Mouse (Mus musculus): ENCODE data around the gene Shank3. TPM values are rescaled to one million over a fixed set of nuclear protein-coding genes. Genes with fewer than 3 reads are reported as not detected.

The Shank3 gene
- 0.37 TPM in 1 of 2 replicates, not detected in the other for total RNA-seq (2017)

- no peak for ATAC-seq (ENCODE audit: extremely low read depth, insufficient number of reproducible peaks, low FRiP score, poor library complexity, severe bottlenecking)
Observed at GRCm38 (mm10) chr15:89498961-89499688, at the start of gene Shank3. TSS of gene Shank3 (plus strand) at chr15:89499623.

- ATAC-seq (ENCODE audit: extremely low read depth, insufficient number of reproducible peaks, low FRiP score, poor library complexity, severe bottlenecking) = no peak
Observed at GRCm38 (mm10) chr15:89452906-89453864, 46.2 kb upstream of the Shank3 start.

- no peak for ATAC-seq (ENCODE audit: extremely low read depth, insufficient number of reproducible peaks, low FRiP score, poor library complexity, severe bottlenecking)
Observed at GRCm38 (mm10) chr15:89453865-89454478, 45.5 kb upstream of the Shank3 start, which contains the start of gene Mapk8ip2. TSS of gene Mapk8ip2 (plus strand) at chr15:89453913.

GRCm38 (mm10) chr15:89454857-89455256 is 44.6 kb upstream of the Shank3 start:
- no peak for ATAC-seq (ENCODE audit: extremely low read depth, insufficient number of reproducible peaks, low FRiP score, poor library complexity, severe bottlenecking)

- no peak for ATAC-seq (ENCODE audit: extremely low read depth, insufficient number of reproducible peaks, low FRiP score, poor library complexity, severe bottlenecking)
Observed at GRCm38 (mm10) chr15:89455642-89456041, 43.8 kb upstream of the Shank3 start.

GRCm38 (mm10) chr15:89458942-89459341 is 40.5 kb upstream of the Shank3 start:
- ATAC-seq (ENCODE audit: extremely low read depth, insufficient number of reproducible peaks, low FRiP score, poor library complexity, severe bottlenecking) = peak; percentile 59; the same call in 1 of the 2 replicates

GRCm38 (mm10) chr15:89459821-89460220 is 39.6 kb upstream of the Shank3 start:
- no peak for ATAC-seq (ENCODE audit: extremely low read depth, insufficient number of reproducible peaks, low FRiP score, poor library complexity, severe bottlenecking)

- no peak for ATAC-seq (ENCODE audit: extremely low read depth, insufficient number of reproducible peaks, low FRiP score, poor library complexity, severe bottlenecking)
Observed at GRCm38 (mm10) chr15:89460298-89460697, 39.1 kb upstream of the Shank3 start.

GRCm38 (mm10) chr15:89461321-89461720 is 38.1 kb upstream of the Shank3 start:
- ATAC-seq (ENCODE audit: extremely low read depth, insufficient number of reproducible peaks, low FRiP score, poor library complexity, severe bottlenecking) = no peak

GRCm38 (mm10) chr15:89462176-89462575 is 37.2 kb upstream of the Shank3 start:
- ATAC-seq (ENCODE audit: extremely low read depth, insufficient number of reproducible peaks, low FRiP score, poor library complexity, severe bottlenecking) = no peak

- ATAC-seq (ENCODE audit: extremely low read depth, insufficient number of reproducible peaks, low FRiP score, poor library complexity, severe bottlenecking) = no peak
Observed at GRCm38 (mm10) chr15:89463334-89464235, 35.8 kb upstream of the Shank3 start.

- no peak for ATAC-seq (ENCODE audit: extremely low read depth, insufficient number of reproducible peaks, low FRiP score, poor library complexity, severe bottlenecking)
Observed at GRCm38 (mm10) chr15:89465052-89465451, 34.4 kb upstream of the Shank3 start.

- ATAC-seq (ENCODE audit: extremely low read depth, insufficient number of reproducible peaks, low FRiP score, poor library complexity, severe bottlenecking) = no peak
Observed at GRCm38 (mm10) chr15:89468577-89468976, 30.8 kb upstream of the Shank3 start.

GRCm38 (mm10) chr15:89471476-89471875 is 27.9 kb upstream of the Shank3 start:
- no peak for ATAC-seq (ENCODE audit: extremely low read depth, insufficient number of reproducible peaks, low FRiP score, poor library complexity, severe bottlenecking)

- no peak for ATAC-seq (ENCODE audit: extremely low read depth, insufficient number of reproducible peaks, low FRiP score, poor library complexity, severe bottlenecking)
Observed at GRCm38 (mm10) chr15:89473370-89473769, 26.1 kb upstream of the Shank3 start.

- ATAC-seq (ENCODE audit: extremely low read depth, insufficient number of reproducible peaks, low FRiP score, poor library complexity, severe bottlenecking) = no peak
Observed at GRCm38 (mm10) chr15:89473921-89474320, 25.5 kb upstream of the Shank3 start.

GRCm38 (mm10) chr15:89474596-89475292 is 24.7 kb upstream of the Shank3 start:
- ATAC-seq (ENCODE audit: extremely low read depth, insufficient number of reproducible peaks, low FRiP score, poor library complexity, severe bottlenecking) = no peak

GRCm38 (mm10) chr15:89475293-89475600 is 24.2 kb upstream of the Shank3 start:
- ATAC-seq (ENCODE audit: extremely low read depth, insufficient number of reproducible peaks, low FRiP score, poor library complexity, severe bottlenecking) = no peak
